Mouse (Mus musculus): Measurements from ENCODE around the gene Gm15517. TPM values are rescaled to one million over a fixed set of nuclear protein-coding genes. Genes with fewer than 3 reads are reported as not detected.

Gene Gm15517
- polyA plus RNA-seq (2012; rRNA removed): not detected in 2 replicates

DNA sequence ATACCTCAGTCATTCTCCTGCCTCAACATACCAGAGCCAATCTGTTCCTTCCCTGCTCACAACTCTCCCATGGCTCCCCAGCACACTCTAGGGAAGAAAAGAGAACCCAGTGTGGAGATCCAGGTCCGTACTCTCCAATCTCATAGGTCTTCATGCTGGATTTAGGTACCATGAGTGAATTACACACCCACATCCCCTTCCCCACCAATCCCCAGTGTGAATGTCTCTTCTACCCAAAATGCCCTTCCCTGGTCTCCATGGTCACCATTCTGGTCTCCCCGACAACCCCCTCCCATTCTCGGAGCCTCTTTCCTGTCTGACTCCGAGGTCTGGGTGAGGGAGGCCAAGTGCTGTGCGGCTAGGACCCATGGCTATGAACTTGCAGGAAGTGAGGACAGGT, at the start of gene Gm15517:
Gene Gm15517, plus strand, starts transcription at position 301 of the 400 bp plus-strand sequence.

DNA sequence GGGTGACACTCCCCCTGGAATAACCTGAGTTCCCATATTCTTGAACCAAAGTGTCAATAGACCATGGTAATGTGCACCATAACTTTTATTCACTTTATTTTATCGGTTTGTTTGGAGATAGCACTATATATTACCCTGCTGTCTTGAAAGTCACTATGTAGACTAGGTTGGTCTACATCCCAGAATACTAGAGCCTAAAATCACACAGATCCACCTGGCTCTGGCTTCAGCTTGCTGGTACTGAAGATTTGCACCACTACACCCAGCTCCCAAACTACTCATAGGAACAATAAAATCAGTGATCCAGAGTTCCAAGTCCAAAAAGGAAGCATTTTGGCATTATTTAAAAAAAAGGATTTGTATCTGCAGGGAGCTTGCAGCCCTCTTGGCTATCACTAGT, 45.6 kb upstream of the Gm15517 start, which contains the start of gene Klk1b5:
Gene Klk1b5, plus strand, starts transcription at position 301 of the 400 bp plus-strand sequence.

DNA sequence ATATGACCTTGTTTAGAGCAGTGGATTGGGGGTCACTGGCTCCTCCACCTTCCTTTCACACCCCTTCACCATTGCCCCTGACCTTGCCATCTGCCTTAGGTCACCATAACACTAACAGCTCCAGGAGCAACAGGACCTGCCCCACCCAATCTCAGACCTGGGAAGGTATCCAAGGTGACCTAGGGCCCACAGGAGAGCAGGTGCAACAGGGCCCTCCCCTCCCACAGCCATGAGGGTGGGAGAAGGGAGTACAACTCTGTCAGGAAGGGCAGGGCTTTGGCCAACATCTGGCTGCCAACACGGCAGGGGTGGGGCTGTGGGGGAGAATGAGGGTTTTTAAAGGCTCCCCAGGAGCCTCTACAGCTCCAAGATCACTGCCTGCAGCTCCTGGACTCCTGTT, 36.2 kb upstream of the Gm15517 start, which contains the start of gene Klk1:
Gene Klk1, plus strand, starts transcription at position 285 of the 400 bp plus-strand sequence.

DNA sequence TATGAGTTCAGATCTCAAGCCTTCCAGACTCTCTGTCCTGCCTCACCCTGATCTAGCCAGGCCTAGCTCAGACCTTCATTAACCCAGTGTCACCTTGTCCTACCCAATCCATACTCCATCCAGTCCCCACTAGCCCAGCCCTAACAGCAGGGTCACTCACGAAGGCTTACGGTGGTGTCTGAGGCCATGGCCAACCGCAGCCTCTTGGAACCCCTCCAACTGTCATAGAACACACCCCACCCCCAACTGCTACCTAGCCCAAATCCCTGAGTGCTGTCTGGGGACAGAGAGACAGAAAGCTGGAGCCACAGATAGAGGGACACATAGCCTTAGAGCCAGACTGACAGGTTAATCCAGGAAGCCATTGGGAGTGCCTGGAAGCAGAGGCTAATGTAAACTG, 25.3 kb upstream of the Gm15517 start, which contains the start of gene Gm36864:
Gene Gm36864, plus strand, starts transcription at position 269 of the 400 bp plus-strand sequence.

DNA sequence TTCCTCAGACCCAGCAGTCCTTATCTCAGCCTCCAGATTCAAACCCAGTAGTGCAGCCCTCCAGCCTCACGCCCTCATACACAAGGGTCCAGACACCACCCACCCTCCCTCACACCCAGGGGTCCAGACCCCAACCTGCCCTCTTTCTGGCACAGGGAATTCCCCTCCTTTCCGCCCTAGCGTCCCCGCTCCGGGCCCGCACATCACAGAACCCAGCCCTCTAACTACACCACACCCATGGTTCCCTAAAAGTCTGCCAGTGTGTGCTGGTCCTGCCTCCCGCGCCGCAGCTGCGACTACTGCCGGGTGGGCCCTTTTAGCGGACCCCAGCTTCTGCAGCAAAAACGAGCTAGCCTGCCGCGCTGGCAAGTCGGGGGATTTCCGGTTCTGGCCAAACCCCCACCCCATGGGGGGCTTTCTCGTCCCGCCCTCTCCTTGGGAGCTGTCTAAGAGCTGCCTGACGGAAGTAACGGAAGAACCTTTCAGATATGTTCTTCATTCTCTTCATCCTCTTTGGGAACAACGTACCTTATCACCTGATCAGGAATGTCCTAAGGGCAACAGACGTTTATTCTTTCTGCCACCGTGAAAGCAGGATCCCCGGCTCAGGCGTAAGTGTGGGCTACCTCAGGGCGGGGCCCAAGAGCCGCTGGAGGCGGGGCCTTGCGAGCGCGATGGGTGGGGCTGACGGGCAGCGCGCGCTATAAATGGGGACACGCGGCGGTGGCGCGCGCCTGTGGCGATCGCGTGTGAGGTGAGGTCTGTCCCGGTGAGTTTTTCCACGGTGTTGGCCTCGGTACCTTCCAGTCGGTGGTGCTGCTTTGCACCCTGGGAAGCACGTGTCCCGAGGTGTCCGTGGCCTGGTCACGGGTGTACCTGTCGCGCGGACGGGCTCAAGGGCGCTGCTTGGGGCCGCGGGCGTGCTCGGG, 14.9 kb upstream of the Gm15517 start, which contains the start of the genes 1700028J19Rik and 2410002F23Rik:
Gene 1700028J19Rik, minus strand, starts transcription at position 641 of the 929 bp plus-strand sequence.
Gene 2410002F23Rik, plus strand, starts transcription at position 668 of the 929 bp plus-strand sequence.

DNA sequence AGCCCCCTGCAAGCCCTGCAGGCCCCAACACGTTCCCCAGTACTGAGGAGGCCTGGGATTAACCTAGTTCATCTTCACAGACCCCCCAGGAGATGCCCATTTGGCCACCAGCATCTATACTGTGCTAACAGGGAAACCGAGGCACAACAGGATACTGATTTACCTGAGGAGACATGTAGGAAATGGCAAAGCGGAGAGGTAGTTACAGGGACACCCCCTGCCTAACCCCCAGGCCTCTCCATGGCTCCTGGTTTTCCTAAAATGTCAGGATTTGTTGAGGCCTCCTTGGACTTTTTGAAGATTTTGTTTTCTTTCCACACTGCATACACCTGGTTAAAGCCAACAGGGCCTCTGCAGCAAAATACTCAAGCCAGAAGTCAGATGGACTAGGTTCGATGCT, 4.0 kb upstream of the Gm15517 start, which contains the start of gene Acp4:
Gene Acp4, minus strand, starts transcription at position 101 of the 400 bp plus-strand sequence.

DNA sequence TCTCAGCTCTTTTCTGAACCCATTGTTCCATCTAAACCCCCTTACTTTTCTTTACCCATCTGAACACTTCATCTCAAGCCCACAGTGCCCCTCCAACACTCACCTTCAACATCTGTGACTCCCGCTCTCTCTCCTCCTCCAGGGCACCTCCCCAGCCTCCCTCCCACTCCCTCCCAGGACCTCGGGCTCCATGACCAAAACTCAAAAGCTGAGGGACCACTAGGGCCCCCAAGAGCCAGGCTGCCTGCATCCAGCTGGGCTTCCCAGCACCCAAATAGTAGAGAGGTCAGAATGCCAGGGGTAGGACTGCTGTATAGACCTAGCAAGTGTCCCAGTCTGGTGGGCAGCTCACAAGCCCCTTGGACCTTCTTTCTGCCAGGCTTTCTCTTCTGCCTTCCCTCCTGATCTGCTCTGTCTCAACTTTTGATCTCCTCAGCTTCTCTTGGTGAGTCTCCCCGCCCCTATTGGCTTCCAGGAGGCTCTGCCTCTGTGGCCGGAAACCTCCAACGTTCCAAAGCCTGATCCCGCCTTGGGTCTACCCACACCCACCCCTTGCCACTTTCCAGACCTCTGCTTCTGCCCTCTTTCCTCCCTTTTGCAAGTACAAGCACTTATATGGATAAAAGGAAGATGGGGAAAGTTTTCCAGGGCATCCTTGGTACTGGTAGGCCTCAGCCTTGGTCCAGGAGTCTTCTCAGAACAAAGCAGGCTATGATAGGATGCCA, 45.4 kb downstream of the Gm15517 start, which contains the start of gene Clec11a:
Gene Clec11a, minus strand, starts transcription at position 387 of the 725 bp plus-strand sequence.

DNA sequence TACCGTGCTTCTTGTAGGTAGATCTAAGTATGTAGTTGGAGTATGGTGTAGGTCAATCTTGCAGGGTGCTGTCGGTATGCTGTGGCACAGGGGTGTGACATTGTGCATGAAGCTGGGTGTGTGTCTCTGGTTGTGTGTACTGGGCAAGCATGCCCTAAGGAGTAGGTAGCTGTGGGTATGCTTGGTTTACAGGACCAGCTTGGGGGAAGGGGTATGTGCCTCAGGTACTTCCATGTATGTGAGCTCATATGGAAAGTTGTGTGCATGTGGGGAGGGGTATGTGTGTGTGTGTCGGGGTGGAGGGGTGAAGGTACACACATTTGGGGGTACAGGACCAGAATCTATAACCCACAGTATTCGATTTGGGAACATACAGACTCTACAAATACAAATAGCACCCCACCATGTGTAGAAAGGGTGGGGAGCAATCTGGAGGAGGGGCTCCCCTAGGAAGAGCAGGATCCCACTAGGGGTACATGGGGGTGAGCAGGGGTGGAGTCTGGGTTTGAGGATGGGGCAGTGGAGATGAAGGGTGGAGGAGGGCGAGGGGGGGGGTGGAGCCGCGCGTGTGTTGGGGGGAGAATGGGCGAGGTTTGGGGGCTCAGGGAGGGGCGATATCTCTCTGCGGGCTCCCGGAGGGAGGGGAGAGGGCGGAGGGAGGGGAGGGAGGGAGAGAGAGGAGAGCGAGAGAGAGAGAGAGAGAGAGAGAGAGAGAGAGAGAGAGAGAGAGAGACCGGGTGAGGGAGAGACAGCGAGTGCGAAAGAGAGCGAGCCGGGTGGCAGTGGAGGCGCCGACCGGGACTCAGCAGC, 48.4 kb downstream of the Gm15517 start, which contains the start of gene Shank1:
Gene Shank1, plus strand, starts transcription at position 779 of the 810 bp plus-strand sequence.

Other genes with a start within 250 kb of the Gm15517 start
- 0.08 TPM in 1 of 2 replicates, not detected in the other for gene Klk1b26, start 249.3 kb upstream of the Gm15517 start, polyA plus RNA-seq (2012; rRNA removed)
- 0.07 TPM in 1 of 2 replicates, not detected in the other for gene Klk1b27, start 209.2 kb upstream of the Gm15517 start, polyA plus RNA-seq (2012; rRNA removed)
- gene Klk1b21, start 159.1 kb upstream of the Gm15517 start, polyA plus RNA-seq (2012; rRNA removed): not detected in 2 replicates
- not detected in 2 replicates for gene Klk1b22, start 148.8 kb upstream of the Gm15517 start, polyA plus RNA-seq (2012; rRNA removed)
- 0.05 TPM in 1 of 2 replicates, not detected in the other for gene Klk1b16, start 124.7 kb upstream of the Gm15517 start, polyA plus RNA-seq (2012; rRNA removed)
- gene Klk1b24, start 73.2 kb upstream of the Gm15517 start, polyA plus RNA-seq (2012; rRNA removed): not detected in 2 replicates
- gene Klk1b3, start 63.3 kb upstream of the Gm15517 start, polyA plus RNA-seq (2012; rRNA removed): not detected in 2 replicates
- gene Klk1b4, start 54.0 kb upstream of the Gm15517 start, polyA plus RNA-seq (2012; rRNA removed): not detected in 2 replicates
- gene Klk1b5, start 45.5 kb upstream of the Gm15517 start, polyA plus RNA-seq (2012; rRNA removed): not detected in 2 replicates
- not detected in 2 replicates for gene Klk1, start 36.1 kb upstream of the Gm15517 start, polyA plus RNA-seq (2012; rRNA removed)
- not detected in 2 replicates for gene Gm36864, start 25.3 kb upstream of the Gm15517 start, polyA plus RNA-seq (2012; rRNA removed)
- gene 1700028J19Rik, start 14.8 kb upstream of the Gm15517 start, polyA plus RNA-seq (2012; rRNA removed): 1.3 and 1.7 TPM in 2 replicates
- gene 2410002F23Rik, start 14.7 kb upstream of the Gm15517 start, polyA plus RNA-seq (2012; rRNA removed): 296 and 311 TPM in 2 replicates
- not detected in 2 replicates for gene Acp4, start 4.1 kb upstream of the Gm15517 start, polyA plus RNA-seq (2012; rRNA removed)
- 2.7 and 7.5 TPM in 2 replicates for gene Clec11a, start 45.5 kb downstream of the Gm15517 start, polyA plus RNA-seq (2012; rRNA removed)
- 23.2 and 35.2 TPM in 2 replicates for gene Shank1, start 48.8 kb downstream of the Gm15517 start, polyA plus RNA-seq (2012; rRNA removed)
- 55.4 and 56.4 TPM in 2 replicates for gene Syt3, start 122.7 kb downstream of the Gm15517 start, polyA plus RNA-seq (2012; rRNA removed)
- 4.7 and 5.2 TPM in 2 replicates for gene 1700008O03Rik, start 124.4 kb downstream of the Gm15517 start, polyA plus RNA-seq (2012; rRNA removed)
- 229 and 267 TPM in 2 replicates for gene Lrrc4b, start 167.6 kb downstream of the Gm15517 start, polyA plus RNA-seq (2012; rRNA removed)
- gene Aspdh, start 203.9 kb downstream of the Gm15517 start, polyA plus RNA-seq (2012; rRNA removed): 13.8 and 16.1 TPM in 2 replicates
- 75.4 and 77.8 TPM in 2 replicates for gene Josd2, start 206.5 kb downstream of the Gm15517 start, polyA plus RNA-seq (2012; rRNA removed)
- 210 and 223 TPM in 2 replicates for gene Emc10, start 235.1 kb downstream of the Gm15517 start, polyA plus RNA-seq (2012; rRNA removed)
- gene Fam71e1, start 235.1 kb downstream of the Gm15517 start, polyA plus RNA-seq (2012; rRNA removed): 25.2 and 26.6 TPM in 2 replicates

Data from central nervous system, embryonic 18 days (tissue).